Comparison of ENCODE assay signal across 7 mouse cellular contexts in the genomic region with DNA sequence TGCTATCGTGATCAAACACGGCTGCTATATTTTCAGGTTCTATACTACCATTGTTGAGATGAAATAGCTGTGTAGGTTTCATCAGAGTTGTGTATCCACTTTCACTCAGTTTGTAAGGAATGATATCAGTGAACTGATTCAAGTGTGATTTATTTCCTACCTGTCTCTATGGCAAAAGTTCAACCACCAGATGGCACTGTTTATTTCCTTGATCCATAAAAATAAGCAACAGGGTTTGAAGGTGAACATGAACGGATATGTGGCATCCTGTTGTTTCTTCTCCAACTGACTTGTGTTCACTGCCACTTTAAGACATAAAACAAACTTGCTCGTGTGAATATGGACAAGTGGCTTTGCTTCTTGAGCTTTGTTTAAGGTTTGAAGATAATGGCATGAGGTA.
DNase-seq lines count a peak whose midpoint lies in the region; ATAC-seq and TF ChIP-seq lines count a peak whose summit lies in the region.

No protein-coding gene starts in this region.

- intact Hi-C loops in left cerebral cortex, adult 2 months (cut with DNase I) = loop anchor here (1.0 to 5.0 kb wide), 3 partner anchors 198 to 269 kb away; no protein-coding TSS in a partner anchor
- intact Hi-C loops in left cerebral cortex, postnatal 36 days (cut with DNase I) = loop anchor here (2.0 to 5.0 kb wide), 3 partner anchors 199 to 270 kb away; no protein-coding TSS in a partner anchor
- intact Hi-C loops in left cerebral cortex, postnatal 25 days (cut with DNase I) = loop anchor here (2.0 kb wide), 2 partner anchors 199 to 249 kb away; no protein-coding TSS in a partner anchor

- no peak for DNase-seq in left cerebral cortex, adult 2 months (ENCODE audit: extremely low spot score in 1 of 2, low spot score in 2 of 2)
- DNase-seq in left cerebral cortex, postnatal 36 days (ENCODE audit: low spot score in 2 of 2) = no peak
- DNase-seq in Patski (ENCODE audit: low read depth, low spot score) = no peak
- DNase-seq in cerebellum, adult 18-20 months = peak; percentile 12 to 27
- peak; percentile 31 to 71 for DNase-seq in left cerebral cortex, postnatal 25 days (ENCODE audit: low spot score in 2 of 2)
- DNase-seq in testis, postnatal 14 days (ENCODE audit: low spot score) = no peak
- no peak for DNase-seq in adrenal gland, postnatal 4 days (ENCODE audit: low spot score in 2 of 2)

- CTCF ChIA-PET in Patski (lab: Charles Lee) = interaction anchor here (1.0 to 1.5 kb wide), 2 partner anchors 15 to 21 kb away, joined by 3 read pairs; no protein-coding TSS in a partner anchor

- peaks cover 10% of the 10 kb centered on the region for H3K27me3 ChIP-seq in Patski

- ATAC-seq in Patski = no peak

- no peak overlapping the region for H3K27ac ChIP-seq in left cerebral cortex, adult 2 months

- POLR2A ChIA-PET in Patski (lab: Charles Lee) = no interaction called here

- H3K4me3 ChIP-seq in left cerebral cortex, adult 2 months = no peak overlapping the region

- in situ Hi-C loops in Patski (cut with MboI; ENCODE audit: low pct_unique_long_range_greater_than_20kb) = loop anchor here (10.0 kb wide), 1 partner anchor 263 kb away; no protein-coding TSS in a partner anchor

- peak; percentile 61 for TF ChIP-seq CTCF in left cerebral cortex, adult 2 months (IDR thresholded peaks at IDR 0.05)
- peak; percentile 43 for TF ChIP-seq CTCF in Patski (IDR thresholded peaks at IDR 0.05)

Comparison
In these comparisons a context has a peak if more than half of its experiments do, and no peak if none do; other contexts are left out.
1. DNase-seq: peak in cerebellum, adult 18-20 months (2 of 2) and left cerebral cortex, postnatal 25 days (2 of 2); none in left cerebral cortex, adult 2 months (0 of 2), left cerebral cortex, postnatal 36 days (0 of 2), Patski (single experiment), testis, postnatal 14 days (single experiment) and adrenal gland, postnatal 4 days (0 of 2).